Mouse (Mus musculus): ENCODE results near the gene Hoxd4. TPM values are rescaled to one million over a fixed set of nuclear protein-coding genes. Genes with fewer than 3 reads are reported as not detected.
A peak's percentile ranks its signal among the peaks of the same experiment; 100 is the strongest.

Gene Hoxd4
- total RNA-seq, 2 experiments from 2014 or later, result not detected

GRCm38 (mm10) chr2:74701949-74702819, 9.5 kb upstream of the Hoxd4 start:
- intact Hi-C loops (cut with DNase I), result loop anchor here (1.0 to 5.0 kb wide), 7 partner anchors 45 to 888 kb away; partner anchors contain the start of gene Evx2
- DNase-seq (ENCODE audit: low spot score in 2 of 2), result peak; percentile 74 to 79

- intact Hi-C loops (cut with DNase I), result loop anchor here (1.0 to 5.0 kb wide), 7 partner anchors 46 to 887 kb away; partner anchors contain the start of gene Evx2
- DNase-seq (ENCODE audit: low spot score in 2 of 2), result no peak
These were observed 8.9 kb upstream of the Hoxd4 start for GRCm38 (mm10) chr2:74702820-74703219.

DNA sequence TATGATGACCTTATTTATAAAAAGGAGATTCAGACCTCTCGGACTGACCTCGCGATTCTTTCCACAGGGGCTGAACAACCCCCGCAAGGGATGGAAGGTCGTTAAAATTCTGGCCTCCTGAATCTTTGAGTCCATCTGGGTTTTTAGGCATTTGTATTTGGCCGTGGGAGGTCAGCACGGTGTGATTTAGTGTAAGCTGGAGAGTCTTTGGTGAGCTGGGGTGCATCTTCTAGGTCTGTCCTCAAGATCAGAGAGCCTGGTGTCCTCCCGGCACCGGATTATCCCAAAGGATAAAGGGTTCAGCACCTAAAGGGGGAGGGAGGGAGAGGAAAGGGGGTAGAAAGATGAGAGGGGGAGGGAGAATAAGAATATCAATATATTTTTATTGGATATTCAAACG, 8.4 kb upstream of the Hoxd4 start:
- intact Hi-C loops (cut with DNase I), result loop anchor here (5.0 kb wide), 6 partner anchors 46 to 719 kb away; partner anchors contain the start of gene Evx2
- DNase-seq (ENCODE audit: low spot score in 2 of 2), result no peak

GRCm38 (mm10) chr2:74703720-74704392, 7.9 kb upstream of the Hoxd4 start:
- DNase-seq (ENCODE audit: low spot score in 2 of 2), result no peak
- intact Hi-C loops (cut with DNase I), result loop anchor here (5.0 kb wide), 6 partner anchors 47 to 718 kb away; partner anchors contain the start of gene Evx2

GRCm38 (mm10) chr2:74704393-74704998, 7.2 kb upstream of the Hoxd4 start, which contains the start of gene Hoxd8:
Gene Hoxd8 (plus strand): TSS chr2:74704615.
- intact Hi-C loops (cut with DNase I), result loop anchor here (5.0 kb wide), 6 partner anchors 47 to 718 kb away; partner anchors contain the start of gene Evx2
- no peak for DNase-seq (ENCODE audit: low spot score in 2 of 2)

GRCm38 (mm10) chr2:74704999-74705466, 6.7 kb upstream of the Hoxd4 start:
- DNase-seq (ENCODE audit: low spot score in 2 of 2), result no peak
- intact Hi-C loops (cut with DNase I), result loop anchor here (5.0 kb wide), 6 partner anchors 48 to 717 kb away; partner anchors contain the start of gene Evx2

DNA sequence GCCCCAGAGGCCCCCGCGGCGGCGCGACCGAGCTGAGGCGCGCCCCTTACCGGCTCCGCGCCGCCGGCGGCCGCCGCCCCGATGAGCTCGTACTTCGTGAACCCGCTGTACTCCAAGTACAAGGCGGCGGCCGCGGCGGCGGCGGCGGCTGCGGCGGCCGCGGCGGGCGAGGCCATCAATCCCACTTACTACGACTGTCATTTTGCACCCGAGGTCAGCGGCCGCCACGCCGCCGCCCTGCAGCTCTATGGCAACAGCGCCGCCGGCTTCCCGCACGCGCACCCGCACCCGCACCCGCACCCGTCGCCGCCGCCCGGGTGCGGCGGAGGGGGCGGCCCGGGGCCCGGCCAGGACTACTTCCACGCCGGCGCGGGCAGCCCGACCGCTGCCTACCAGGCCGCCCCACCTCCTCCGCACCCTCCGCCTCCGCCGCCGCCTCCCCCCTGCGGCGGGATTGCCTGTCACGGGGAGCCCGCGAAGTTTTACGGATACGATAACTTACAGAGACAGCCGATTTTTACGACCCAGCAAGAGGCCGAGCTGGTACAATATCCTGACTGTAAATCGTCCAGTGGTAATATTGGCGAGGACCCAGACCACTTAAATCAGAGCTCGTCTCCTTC, 6.2 kb upstream of the Hoxd4 start:
- intact Hi-C loops (cut with DNase I), result no loop called here
- no peak for DNase-seq (ENCODE audit: low spot score in 2 of 2)

GRCm38 (mm10) chr2:74706393-74706960, 5.3 kb upstream of the Hoxd4 start:
- intact Hi-C loops (cut with DNase I), result no loop called here

GRCm38 (mm10) chr2:74707599-74707998, 4.1 kb upstream of the Hoxd4 start:
- intact Hi-C loops (cut with DNase I), result no loop called here
- no peak for DNase-seq (ENCODE audit: low spot score in 2 of 2)

More at GRCm38 (mm10) chr2:74706393-74706960, 5.3 kb upstream of the Hoxd4 start:
- no peak for DNase-seq (ENCODE audit: low spot score in 2 of 2)

- intact Hi-C loops (cut with DNase I), result no loop called here
- no peak for DNase-seq (ENCODE audit: low spot score in 2 of 2)
These were observed 3.1 kb upstream of the Hoxd4 start for GRCm38 (mm10) chr2:74708676-74709075.

- intact Hi-C loops (cut with DNase I), result no loop called here
- DNase-seq (ENCODE audit: low spot score in 2 of 2), result no peak
These were observed 2.0 kb upstream of the Hoxd4 start for GRCm38 (mm10) chr2:74709465-74710419.

- intact Hi-C loops (cut with DNase I), result no loop called here
- DNase-seq (ENCODE audit: low spot score in 2 of 2), result no peak
These were observed 693 bp upstream of the Hoxd4 start for GRCm38 (mm10) chr2:74710929-74711543.

DNA sequence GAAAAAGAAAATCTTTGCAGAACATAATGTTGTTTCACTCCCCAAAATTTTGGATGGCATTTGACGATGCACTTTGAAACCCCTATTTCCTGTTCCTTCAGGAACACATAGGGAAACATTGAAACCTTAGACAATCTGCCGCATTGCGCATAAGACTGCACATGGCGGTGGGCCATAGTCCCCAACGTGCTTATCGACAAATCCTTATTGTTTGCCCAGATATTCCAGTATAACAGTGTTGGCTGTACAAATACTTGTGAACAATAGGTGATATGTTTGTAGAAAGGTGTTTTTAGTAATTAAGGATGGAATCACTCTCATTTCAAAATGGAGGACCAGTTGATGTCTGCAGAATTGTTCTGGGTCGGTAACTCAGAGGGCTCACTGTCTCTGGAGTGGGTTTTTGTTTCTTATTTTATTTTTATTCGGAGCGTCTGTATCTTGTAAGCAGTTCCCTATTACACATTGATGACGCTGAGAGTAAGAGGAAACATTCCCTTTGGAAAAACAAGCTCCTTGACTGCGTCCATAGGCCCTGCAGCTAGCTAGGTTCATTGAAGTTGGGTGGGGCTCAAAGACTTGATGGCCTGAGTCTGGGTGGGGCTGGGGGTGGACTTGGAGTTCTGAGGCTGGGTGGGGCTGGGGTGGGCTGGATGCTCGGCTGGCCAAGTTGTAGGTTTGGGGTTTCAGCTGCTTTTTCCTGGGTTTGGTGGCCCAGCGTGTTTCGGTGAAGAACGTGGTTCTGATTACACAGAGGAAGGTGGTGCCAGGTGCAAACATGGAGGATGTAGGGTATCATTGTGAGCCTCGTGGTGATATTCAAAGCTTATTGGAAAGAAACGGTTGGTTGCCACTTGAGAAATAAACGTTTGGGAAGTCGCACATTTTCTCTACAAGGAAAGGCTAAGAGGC, 1.8 kb downstream of the Hoxd4 start:
- DNase-seq (ENCODE audit: low spot score in 2 of 2), result no peak
- intact Hi-C loops (cut with DNase I), result no loop called here

DNA sequence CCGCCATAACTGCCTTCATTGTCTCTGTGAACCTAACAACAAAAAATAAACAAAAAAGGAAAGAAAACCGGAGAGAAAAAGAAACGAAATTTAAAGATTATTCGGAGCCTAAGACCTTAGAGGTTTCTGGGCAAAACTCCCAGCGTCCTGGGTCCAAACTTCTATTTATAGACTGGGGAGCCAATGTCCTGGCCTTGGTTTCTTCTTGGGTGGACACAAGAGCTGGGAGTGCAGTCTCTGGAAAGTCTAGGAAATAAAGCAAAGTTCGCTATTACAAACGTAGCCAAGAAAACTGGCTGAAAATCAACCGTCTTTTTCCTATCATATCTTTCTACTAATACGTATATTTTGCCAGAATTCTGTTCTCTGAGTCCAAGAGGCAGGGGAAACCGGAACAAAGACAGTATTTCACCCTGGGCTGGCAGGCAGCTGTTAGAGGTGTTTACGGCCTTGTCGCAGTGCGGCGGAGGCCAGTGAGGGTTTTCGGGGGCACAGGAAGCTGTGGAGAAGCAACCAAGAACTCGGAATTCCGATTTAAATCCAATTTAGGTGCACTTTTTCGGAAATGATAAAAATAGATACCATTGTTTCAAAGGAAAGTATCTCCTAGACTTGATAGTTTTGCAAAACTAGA, 2.5 kb downstream of the Hoxd4 start:
- DNase-seq (ENCODE audit: low spot score in 2 of 2), result no peak
- intact Hi-C loops (cut with DNase I), result no loop called here

GRCm38 (mm10) chr2:74714881-74715280, 3.2 kb downstream of the Hoxd4 start:
- no peak for DNase-seq (ENCODE audit: low spot score in 2 of 2)
- intact Hi-C loops (cut with DNase I), result loop anchor here (1.0 to 5.0 kb wide), 3 partner anchors 249 to 597 kb away; no protein-coding TSS in a partner anchor
